Mouse (Mus musculus) liver, embryonic 16.5 days (tissue): ENCODE measurements around the gene Smyd3. TPM values are rescaled to one million over a fixed set of nuclear protein-coding genes. Genes with fewer than 3 reads are reported as not detected.

ENCODE experiments used
- ATAC-seq: fragments of 200-750 bp; cut with Nextera tagmentation; 2 replicates; pipeline ENCODE4 v1.8.0; 2017; ENCODE audit warnings: low read depth, mild to moderate bottlenecking, moderate number of reproducible peaks, moderate library complexity
- H3K27ac ChIP-seq: fragments of 300-500 bp; sonication (generic); 2 replicates; pipeline ENCODE4 v1.5.1; 2014; ENCODE audit warnings: mild to moderate bottlenecking, low read length
- H3K27me3 ChIP-seq: fragments of 300-500 bp; sonication (generic); 2 replicates; pipeline ENCODE4 v1.6.1; 2014; ENCODE audit warnings: low read depth, low read length, mixed read lengths; ENCODE audit not compliant: control insufficient read depth, insufficient read depth
- H3K36me3 ChIP-seq: fragments of 300-500 bp; sonication (generic); 2 replicates; pipeline ENCODE4 v1.6.1; 2014; ENCODE audit warnings: mild to moderate bottlenecking; ENCODE audit not compliant: control insufficient read depth, insufficient read depth
- H3K4me1 ChIP-seq: fragments of 300-500 bp; sonication (generic); 2 replicates; pipeline ENCODE4 v1.6.1; 2014; ENCODE audit warnings: low read depth, low read length, mixed read lengths; ENCODE audit not compliant: control insufficient read depth
- H3K4me2 ChIP-seq: fragments of 300-500 bp; sonication (generic); 2 replicates; pipeline ENCODE4 v1.6.1; 2014; ENCODE audit warnings: low read depth, low read length, mixed read lengths
- H3K4me3 ChIP-seq: fragments of 300-500 bp; sonication (generic); 2 replicates; pipeline ENCODE4 v1.5.1; 2014; ENCODE audit warnings: low read depth, mild to moderate bottlenecking, low read length
- H3K9ac ChIP-seq: fragments of 300-500 bp; sonication (generic); 2 replicates; pipeline ENCODE4 v1.6.1; 2014; ENCODE audit warnings: low read depth, low read length
- H3K9me3 ChIP-seq: fragments of 300-500 bp; sonication (generic); replicated peaks from 2 replicates; pipeline ENCODE4 v1.6.1; 2016; ENCODE audit warnings: low read length; ENCODE audit not compliant: control insufficient read depth
- WGBS: fragments of 180-500 bp; shearing (Covaris S2); extraction: QIAGEN DNeasy Blood & Tissue Kit; methylation state at CpG from one replicate; pipeline ENCODE4 v1.1.7; 2014; ENCODE audit not compliant: insufficient replicate concordance; 5-methylcytosine and 5-hydroxymethylcytosine counted together
- polyA plus RNA-seq: library from polyadenylated mRNA; unstranded; fragments of >200 nt; fragmentation: Nextera tagmentation; extraction: Ambion mirVana; gene quantifications from 2 replicates; pipeline ENCODE4 v1.2.1, GENCODE M21; 2015

Gene Smyd3
- polyA plus RNA-seq, 1 experiment from 2014 or later, result 6.4 TPM

- Histone ChIP-seq H3K4me3 (no peak overlapping the region), H3K4me2 (no peak overlapping the region), H3K36me3 (no peaks in the 10 kb centered on the region), H3K9ac (no peak overlapping the region), H3K27ac (no peak overlapping the region), H3K4me1 (peaks cover 2% of the 10 kb centered on the region; the same call in 1 of the 2 replicates), H3K27me3 (no peaks in the 10 kb centered on the region), H3K9me3 (no peaks in the 10 kb centered on the region)
- WGBS, result 53% methylated on average over 7 of the region's 7 CpGs
- peak; percentile 48 for ATAC-seq
These were observed 402.9 kb downstream of the Smyd3 start for GRCm38 (mm10) chr1:179114833-179115495.

GRCm38 (mm10) chr1:179114385-179114784, 403.5 kb downstream of the Smyd3 start:
- Histone ChIP-seq H3K27me3 (no peaks in the 10 kb centered on the region), H3K9me3 (no peaks in the 10 kb centered on the region), H3K4me3 (no peak overlapping the region), H3K27ac (no peak overlapping the region), H3K9ac (no peak overlapping the region), H3K4me1 (peaks cover 2% of the 10 kb centered on the region; the same call in 1 of the 2 replicates), H3K36me3 (no peaks in the 10 kb centered on the region), H3K4me2 (no peak overlapping the region)
- ATAC-seq, result peak; percentile 60; the same call in 1 of the 2 replicates
- 82% methylated on average over 3 of the region's 3 CpGs for WGBS

GRCm38 (mm10) chr1:179108759-179109158, 409.1 kb downstream of the Smyd3 start:
- no peaks in the 10 kb centered on the region for H3K36me3 ChIP-seq
- H3K4me1 ChIP-seq, result no peaks in the 10 kb centered on the region; the same call in 1 of the 2 replicates
- H3K4me2 ChIP-seq, result peak overlapping the region; percentile 38
- H3K27ac ChIP-seq, result no peak overlapping the region
- peak; percentile 66; the same call in 1 of the 2 replicates for ATAC-seq
- H3K9ac ChIP-seq, result no peak overlapping the region
- H3K27me3 ChIP-seq, result no peaks in the 10 kb centered on the region
- H3K9me3 ChIP-seq, result no peaks in the 10 kb centered on the region
- no peak overlapping the region for H3K4me3 ChIP-seq
- WGBS, result 8% methylated on average over 7 of the region's 7 CpGs

GRCm38 (mm10) chr1:179107761-179108694, 409.8 kb downstream of the Smyd3 start:
- H3K36me3 ChIP-seq, result no peaks in the 10 kb centered on the region
- no peaks in the 10 kb centered on the region for H3K27me3 ChIP-seq
- no peak overlapping the region for H3K4me3 ChIP-seq
- no peaks in the 10 kb centered on the region; the same call in 1 of the 2 replicates for H3K4me1 ChIP-seq
- 48% methylated on average over 16 of the region's 16 CpGs for WGBS
- ATAC-seq, result 0 out of 2 replicates have a peak, but pooled peaks have one; percentile 32
- no peak overlapping the region for H3K9ac ChIP-seq
- peak overlapping the region; percentile 9; the same call in 1 of the 2 replicates for H3K27ac ChIP-seq
- H3K9me3 ChIP-seq, result no peaks in the 10 kb centered on the region
- peak overlapping the region; percentile 38 for H3K4me2 ChIP-seq

GRCm38 (mm10) chr1:179107211-179107610, 410.6 kb downstream of the Smyd3 start:
- 62% methylated on average over 7 of the region's 7 CpGs for WGBS
- Histone ChIP-seq H3K4me3 (no peak overlapping the region), H3K4me2 (no peak overlapping the region), H3K9ac (no peak overlapping the region), H3K27me3 (no peaks in the 10 kb centered on the region), H3K4me1 (no peaks in the 10 kb centered on the region; the same call in 1 of the 2 replicates), H3K9me3 (no peaks in the 10 kb centered on the region), H3K27ac (no peak overlapping the region), H3K36me3 (no peaks in the 10 kb centered on the region)
- ATAC-seq, result no peak

- WGBS, result 72% methylated on average over 6 of the region's 6 CpGs
- Histone ChIP-seq H3K27me3 (no peaks in the 10 kb centered on the region), H3K4me3 (no peak overlapping the region), H3K9me3 (no peaks in the 10 kb centered on the region), H3K4me1 (no peaks in the 10 kb centered on the region; the same call in 1 of the 2 replicates), H3K36me3 (no peaks in the 10 kb centered on the region), H3K27ac (no peak overlapping the region), H3K4me2 (no peak overlapping the region), H3K9ac (no peak overlapping the region)
- ATAC-seq, result no peak
These were observed 411.1 kb downstream of the Smyd3 start for GRCm38 (mm10) chr1:179106702-179107145.

- Histone ChIP-seq H3K9ac (no peak overlapping the region), H3K36me3 (no peaks in the 10 kb centered on the region), H3K27ac (no peak overlapping the region), H3K4me3 (no peak overlapping the region), H3K9me3 (no peaks in the 10 kb centered on the region), H3K4me1 (no peaks in the 10 kb centered on the region; the same call in 1 of the 2 replicates), H3K4me2 (no peak overlapping the region), H3K27me3 (no peaks in the 10 kb centered on the region)
- ATAC-seq, result no peak
- 79% methylated on average over 18 of the region's 18 CpGs for WGBS
These were observed 411.6 kb downstream of the Smyd3 start for GRCm38 (mm10) chr1:179106103-179106701.

GRCm38 (mm10) chr1:179104447-179104846, 413.4 kb downstream of the Smyd3 start:
- ATAC-seq, result no peak
- H3K9ac ChIP-seq, result no peak overlapping the region
- no peak overlapping the region for H3K27ac ChIP-seq
- WGBS, result 80% methylated on average over 8 of the region's 8 CpGs
- no peaks in the 10 kb centered on the region for H3K9me3 ChIP-seq
- H3K4me1 ChIP-seq, result no peaks in the 10 kb centered on the region; the same call in 1 of the 2 replicates
- H3K4me3 ChIP-seq, result no peak overlapping the region
- no peaks in the 10 kb centered on the region for H3K27me3 ChIP-seq
- no peak overlapping the region for H3K4me2 ChIP-seq
- no peaks in the 10 kb centered on the region for H3K36me3 ChIP-seq
